Mouse (Mus musculus): ENCODE results near the gene 4930519P11Rik.

4930519P11Rik gene

DNA sequence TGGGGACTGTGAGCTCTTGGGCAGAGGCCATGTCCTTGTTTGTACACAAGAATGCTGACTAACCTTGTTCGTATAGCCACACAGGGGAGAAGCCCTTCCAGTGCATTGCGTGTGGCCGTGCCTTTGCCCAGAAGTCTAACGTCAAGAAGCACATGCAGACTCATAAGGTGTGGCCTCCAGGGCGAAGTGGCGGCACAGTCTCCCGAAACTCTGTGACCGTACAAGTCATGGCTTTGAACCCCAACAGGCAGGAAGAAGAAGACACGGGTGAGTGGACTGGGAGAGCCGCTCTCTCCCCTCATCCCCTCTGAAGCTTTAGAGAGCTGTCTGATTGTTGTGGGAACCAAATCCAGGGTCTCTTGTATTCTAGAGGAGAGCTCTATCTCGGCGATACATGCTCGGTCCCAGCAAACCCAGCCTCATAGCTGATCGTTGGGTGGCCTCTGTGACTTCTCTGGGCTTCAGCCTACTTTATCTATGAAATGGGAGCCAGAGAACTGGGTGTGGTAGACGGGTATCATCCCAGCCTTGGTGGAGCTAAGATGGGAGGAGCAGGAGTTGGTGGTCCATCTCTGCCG, 19.1 kb upstream of the 4930519P11Rik start:
- DNase-seq (ENCODE audit: low spot score): no peak

DNA sequence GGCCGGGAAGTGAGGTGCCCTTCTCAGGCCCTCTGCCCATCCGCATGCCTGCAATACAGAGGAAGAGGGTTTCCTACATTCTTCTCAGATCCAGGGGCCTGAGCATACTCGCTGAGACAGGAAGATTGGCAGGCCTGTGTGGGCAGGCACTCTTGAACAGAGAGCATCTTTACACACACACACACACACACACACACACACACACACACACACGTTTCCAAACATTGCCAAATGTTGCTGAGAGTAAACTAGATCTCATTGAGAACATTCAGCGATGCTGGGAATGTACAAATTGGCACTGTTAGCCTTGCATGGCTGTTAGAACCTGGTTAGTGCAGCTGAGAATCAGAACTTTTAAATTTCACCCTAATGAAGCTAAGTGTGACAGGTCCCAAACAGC, 17.3 kb upstream of the 4930519P11Rik start:
- DNase-seq (ENCODE audit: low spot score): no peak

DNA sequence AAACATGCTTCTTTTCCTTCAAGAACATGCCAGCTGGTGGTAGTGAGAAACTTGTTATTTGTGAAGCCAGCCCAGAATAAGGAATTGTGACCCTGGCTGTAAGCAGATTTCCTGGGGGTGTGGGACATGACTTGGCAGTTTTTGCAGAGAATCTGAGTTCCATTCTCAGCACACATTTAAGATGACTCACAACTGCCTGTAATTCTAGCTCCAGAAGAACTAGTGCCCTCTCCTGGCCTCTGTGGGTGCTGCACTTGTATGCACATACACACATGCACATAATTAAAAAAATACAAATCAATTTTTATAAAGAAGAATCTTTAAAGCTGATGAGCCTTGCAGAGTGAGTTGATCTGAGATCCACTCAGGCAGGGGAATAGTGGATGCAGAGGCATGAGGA, 10.9 kb upstream of the 4930519P11Rik start:
- no peak for DNase-seq (ENCODE audit: low spot score)

DNA sequence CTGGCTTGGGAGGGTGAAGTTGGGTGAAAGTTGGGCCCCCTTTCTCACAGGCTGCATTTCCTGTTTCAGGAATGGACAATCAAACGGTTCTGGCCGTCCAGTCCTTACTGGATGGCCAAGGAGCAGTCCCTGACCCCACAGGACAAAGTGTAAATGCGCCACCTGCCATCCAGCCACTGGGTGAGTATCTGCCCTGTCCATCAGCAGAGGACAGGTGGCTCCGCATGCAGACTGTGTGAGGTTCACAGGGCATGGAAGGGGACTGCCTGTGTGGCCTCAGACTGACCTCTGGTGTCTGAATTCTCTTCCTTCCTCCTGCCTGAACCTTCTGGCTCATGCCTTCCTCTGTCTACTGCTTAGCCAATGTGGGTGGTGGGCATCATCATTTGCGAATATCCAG, 8.4 kb upstream of the 4930519P11Rik start:
- DNase-seq (ENCODE audit: low spot score): no peak

DNA sequence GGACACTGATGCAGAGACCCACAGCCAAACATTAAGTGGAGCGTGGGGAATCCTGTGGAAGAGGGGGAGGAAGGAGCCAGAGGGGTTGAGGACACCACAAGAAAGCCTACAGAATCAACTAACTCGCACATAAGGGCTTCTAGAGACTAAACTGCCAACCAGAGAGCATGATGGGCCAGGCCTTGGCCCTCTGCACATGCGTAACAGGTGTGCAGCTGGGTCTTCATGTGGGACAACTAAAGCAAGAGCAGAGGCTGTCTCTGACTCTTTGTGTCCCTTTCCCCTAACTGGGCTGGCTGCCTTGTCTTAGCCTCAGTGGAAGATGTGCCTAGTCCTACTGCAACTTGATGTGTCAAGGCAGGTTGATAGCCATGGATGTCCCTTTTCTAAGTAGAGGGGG, 3.8 kb upstream of the 4930519P11Rik start:
- no peak for DNase-seq (ENCODE audit: low spot score)

DNA sequence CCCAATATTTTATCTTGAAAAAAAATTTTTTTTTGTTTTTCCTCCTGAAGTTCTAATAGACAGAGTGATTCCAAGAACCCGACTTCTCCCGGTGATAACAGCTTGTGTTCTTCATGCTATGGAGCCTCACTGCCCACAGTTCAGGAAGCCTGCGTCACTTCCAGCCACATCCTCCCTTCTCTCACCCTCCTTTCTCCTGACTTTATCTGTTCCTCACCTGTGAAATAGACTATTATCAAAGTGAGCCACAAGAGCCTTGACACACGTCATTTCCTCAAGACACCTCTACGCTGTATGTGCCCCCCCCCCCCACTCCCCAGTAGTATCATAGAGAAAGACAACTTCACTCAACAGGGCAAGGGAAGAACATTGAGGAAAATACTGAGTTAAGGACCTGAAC, 2.4 kb upstream of the 4930519P11Rik start:
- no peak for DNase-seq (ENCODE audit: low spot score)

DNA sequence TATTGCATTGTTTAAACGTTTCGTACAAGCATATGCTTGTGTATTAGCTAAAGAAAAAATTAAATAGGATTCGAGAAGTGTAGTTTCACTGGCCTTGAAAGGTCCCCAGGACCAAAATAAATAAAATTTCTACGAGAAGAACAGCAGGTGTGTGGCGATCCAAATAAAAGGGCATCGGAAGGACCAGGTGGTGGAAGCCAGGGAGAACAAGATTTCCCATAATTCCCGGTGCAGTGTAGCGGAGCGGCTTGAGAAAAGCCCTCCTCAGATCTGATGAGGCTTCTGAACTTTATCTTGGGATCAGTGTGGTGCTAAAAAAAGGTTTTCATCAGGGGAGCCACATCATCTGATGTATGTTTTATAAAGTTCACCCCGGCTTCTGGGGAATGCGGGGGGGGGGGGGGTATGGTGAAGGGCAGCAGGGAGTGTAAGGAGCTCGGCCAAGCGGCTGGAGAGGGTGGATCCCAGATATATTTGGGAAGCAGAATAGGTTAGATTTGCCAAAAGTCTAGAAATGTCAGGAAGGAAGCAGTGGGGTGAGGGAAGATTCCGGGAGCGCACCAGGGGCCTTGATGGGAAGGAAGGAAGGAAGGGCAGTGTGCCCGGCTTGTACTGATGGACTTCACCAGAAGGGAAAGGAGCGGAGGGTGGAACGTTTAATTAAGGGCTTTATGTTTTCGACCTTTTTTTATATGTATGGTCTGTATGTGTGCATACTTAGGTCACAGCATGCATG, 1.8 kb upstream of the 4930519P11Rik start:
- no peak for DNase-seq (ENCODE audit: low spot score)

DNA sequence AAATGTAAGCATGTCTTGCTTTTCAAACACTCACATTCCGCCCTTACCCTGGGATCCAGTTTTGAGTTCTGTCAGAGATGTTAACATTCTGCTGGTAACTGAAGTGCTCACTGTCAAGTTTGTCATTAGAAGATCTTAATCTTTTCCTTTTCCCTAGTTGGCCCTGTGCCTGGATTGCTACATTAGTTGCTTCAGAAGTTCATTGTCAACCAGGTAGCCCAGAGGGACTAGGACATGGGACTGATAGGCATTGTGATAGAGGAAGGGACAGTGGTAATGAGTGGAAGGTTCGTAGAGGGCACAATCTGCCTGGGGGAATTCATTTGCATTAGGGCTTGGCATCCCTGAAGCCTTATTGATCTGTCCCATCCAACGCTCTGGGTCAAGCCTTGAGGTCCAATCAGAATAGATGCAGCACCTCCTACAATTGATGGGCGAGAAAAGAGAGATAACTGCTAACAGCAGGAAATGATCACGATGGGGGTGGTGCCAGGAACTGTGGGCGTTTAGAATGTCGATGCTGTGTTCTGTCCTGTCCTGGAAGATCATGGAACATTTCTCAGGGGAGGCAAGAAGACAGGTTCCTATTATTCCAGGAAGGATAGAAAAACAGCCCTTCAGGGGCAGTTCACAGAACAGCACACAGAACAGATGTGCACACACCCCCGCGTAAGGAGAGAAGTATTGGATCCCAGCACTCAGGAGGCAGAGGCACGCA, 4.0 kb downstream of the 4930519P11Rik start:
- no peak for DNase-seq (ENCODE audit: low spot score)

DNA sequence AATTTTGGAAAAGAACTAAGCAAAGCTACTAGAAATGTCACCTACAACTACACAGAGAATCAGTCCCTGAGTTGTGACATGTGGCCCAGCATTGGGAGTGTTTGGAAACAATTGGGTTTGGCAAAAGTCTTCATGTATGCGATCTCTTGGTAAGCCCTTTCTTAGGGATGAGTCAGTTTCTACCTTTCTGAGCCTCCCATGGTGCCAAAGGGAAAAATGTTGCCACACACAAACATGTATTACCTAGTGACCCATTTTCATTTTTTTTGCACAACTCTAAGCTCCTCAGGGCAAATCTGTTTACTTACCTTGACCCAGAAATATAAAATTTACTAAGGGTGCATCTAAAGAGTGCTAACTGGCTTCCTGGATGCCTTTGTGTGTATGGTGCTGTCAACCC, 6.3 kb downstream of the 4930519P11Rik start:
- DNase-seq (ENCODE audit: low spot score): no peak

DNA sequence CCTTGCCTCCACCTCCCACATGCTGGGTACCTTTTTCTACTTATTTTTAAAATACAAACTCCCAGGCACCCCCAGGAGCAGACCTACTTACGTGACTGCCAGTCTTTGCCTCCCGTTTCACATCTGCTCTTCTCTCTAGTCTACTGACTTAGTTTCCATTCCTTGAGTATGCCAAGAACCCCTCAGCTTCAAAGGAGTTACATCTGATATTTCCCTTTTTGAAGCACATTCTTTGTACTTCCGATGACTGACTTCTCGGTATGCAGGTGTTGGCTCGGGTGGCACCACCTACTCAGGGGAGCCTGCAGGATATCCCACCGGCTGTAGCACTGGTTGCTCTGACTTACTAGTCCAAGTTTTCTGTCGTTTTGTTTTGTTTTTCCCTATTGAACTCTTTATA, 9.1 kb downstream of the 4930519P11Rik start:
- DNase-seq (ENCODE audit: low spot score): no peak

DNA sequence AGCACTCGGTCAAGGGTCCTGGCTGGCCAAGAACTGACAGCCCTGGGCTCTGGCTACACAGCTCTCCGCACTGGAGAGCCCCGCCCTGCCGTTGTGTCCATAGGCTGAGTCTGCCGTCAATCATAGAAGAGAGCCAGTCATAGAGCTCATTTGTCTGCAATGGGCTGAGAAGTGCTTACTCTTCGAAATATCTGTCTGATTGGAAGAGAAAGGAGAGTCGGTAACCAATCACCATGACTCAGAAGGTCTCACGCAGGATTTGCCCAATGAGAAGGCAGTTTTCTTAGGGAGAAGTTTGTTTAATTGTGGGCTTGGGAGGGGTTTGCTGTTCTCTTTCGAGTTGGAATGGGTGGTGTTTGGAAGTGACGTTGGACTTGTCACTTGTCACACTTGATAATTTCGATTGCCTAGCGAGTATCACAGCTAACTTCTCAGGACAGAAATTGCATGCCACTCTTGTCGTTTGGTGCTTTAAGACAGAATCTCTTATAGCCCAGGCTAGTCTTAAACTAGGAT, 9.5 kb downstream of the 4930519P11Rik start, which contains the start of gene Pxmp4:
Gene Pxmp4 (minus strand): TSS at position 71 of the 516 bp plus-strand sequence.
- peak; percentile 99 for DNase-seq (ENCODE audit: low spot score)

DNA sequence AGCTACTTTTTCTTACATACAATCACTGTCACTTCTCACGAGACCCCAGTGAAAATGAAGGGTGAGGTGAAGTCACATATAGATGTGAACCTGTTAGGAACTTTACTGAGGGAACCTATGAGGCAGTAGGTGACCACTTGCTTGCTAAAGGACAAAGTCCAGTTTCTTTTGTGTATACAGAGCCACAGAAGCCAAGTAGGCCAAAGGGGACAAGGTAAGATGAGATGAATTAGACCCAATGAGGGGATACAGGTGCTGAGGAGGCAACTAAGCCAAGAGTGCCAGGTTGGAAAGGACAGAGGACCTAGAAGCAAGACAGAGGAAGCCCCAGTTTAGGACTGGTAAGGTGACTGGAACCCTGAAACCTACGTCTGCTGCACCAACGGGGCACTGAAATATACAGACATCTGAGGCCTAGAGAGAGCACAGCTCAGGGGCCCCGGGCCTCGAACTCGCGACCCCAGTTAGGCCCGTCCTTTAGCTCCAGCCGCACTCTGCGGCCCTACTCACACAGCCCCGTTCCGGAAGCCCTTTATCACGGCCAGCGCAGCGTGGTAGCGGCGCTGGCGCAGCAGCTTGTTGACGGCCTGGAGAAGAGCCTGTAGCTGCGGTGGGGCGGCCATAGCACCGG, 10.1 kb downstream of the 4930519P11Rik start:
- no peak for DNase-seq (ENCODE audit: low spot score)

DNA sequence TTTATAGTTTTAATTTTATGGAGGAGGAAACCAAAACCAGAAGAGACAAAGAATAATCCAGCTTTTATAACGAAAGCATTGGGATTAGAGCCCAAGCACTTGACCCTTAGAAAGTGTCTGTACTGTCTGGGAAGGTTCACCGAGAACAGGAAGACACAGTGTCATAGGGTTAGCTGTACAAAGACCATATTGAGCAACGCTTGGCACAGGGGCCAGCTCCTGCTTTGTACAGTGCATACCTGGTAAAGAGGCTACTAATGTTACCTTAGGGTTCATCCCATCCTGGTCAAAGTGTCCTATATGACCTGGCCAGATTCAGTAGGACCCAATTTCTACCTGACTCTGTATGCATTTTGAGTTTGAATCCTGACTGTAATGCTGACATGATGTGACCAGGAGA, 11.9 kb downstream of the 4930519P11Rik start:
- no peak for DNase-seq (ENCODE audit: low spot score)

DNA sequence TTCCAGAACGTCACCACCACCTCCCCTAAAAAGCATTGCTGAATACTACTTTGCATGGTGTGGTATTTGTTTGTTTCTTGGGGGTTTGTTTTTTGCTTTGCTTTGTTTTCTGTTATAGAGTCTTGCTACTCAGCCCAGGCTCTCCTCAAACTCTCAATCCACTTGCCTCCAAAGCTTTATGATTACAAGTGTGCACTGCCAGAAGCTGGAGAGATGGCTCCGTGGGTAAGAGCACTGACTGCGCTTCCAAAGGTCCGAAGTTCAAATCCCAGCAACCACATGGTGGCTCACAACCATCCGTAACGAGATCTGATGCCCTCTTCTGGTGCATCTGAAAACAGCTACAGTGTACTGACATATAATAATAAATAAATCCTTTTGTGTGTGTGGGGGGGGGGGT, 12.7 kb downstream of the 4930519P11Rik start:
- no peak for DNase-seq (ENCODE audit: low spot score)

DNA sequence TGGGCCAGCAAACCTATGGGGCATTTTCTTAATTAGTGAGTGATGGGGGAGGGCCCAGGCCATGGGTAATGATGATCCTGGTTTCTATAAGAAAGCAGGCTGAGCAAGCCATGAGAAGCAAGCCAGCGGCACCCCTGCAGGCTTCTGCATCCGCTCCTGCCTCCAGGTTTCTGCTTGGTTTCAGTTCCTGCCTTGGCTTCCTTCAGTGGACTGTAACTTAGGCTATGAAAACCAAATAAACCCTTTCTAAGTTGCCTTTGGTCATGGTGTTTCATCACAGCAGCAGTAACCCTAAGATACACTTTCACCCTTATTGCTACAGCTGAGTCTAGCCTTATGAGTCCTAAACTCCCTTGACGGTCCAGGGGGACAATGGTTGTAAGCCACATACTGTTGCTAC, 15.8 kb downstream of the 4930519P11Rik start:
- DNase-seq (ENCODE audit: low spot score): no peak

DNA sequence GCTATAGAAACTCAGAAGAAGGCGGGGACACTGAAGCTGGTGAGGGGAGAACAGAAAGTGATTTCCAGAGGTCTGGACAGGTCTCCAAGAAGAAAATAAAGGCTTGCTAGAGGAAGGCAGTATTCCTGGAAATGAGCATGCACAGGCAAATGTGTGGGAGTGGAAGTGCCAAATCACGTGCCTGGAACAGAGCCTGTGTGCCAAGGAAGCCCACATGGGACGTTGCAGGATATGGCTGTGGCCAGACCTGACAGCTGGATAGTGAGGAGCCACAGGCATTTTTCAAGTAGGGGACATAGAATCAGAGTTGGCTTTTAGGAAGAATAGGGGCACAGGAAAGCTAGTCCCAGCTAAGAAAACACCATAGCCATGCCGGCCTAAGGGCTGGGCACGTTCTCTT, 17.5 kb downstream of the 4930519P11Rik start:
- no peak for DNase-seq (ENCODE audit: low spot score)

DNA sequence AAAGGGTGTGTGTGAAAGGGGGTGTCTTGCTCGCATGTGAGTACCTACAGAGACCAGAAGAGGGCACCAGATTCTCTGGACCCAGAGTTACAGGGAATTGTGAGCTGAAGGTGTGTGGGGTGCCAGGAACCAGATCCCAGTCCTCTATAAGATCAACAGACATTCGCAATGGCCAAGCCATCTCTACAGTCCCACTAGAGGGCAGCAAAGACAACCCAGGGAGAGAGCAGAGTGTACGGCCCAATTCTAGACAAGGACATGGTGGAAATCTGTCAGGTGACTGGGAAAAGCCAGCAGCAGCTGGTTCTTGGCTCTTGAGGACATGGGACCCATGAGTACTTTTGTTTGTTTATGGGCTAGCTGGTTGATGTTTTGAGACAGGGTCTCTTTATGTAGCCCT, 20.2 kb downstream of the 4930519P11Rik start:
- DNase-seq (ENCODE audit: low spot score): no peak

DNA sequence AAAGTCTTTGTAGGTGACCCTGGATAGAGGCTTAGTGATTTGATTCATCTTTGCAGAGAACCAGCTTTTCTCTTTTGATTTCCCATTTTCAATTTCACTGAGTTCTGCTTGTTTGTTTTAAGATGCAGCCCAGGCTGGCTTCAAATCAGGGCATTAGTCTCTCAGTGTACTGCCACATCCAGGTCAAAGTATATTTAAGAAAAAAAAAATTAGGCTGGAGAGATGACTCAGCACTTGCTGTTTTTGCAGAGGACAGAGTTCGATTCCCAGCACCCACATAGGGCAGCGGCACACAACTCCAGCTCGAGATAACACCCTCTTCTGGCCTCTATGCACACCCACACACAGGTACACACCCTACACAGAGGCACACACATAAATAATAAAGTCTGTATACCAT, 22.0 kb downstream of the 4930519P11Rik start:
- DNase-seq (ENCODE audit: low spot score): no peak

DNA sequence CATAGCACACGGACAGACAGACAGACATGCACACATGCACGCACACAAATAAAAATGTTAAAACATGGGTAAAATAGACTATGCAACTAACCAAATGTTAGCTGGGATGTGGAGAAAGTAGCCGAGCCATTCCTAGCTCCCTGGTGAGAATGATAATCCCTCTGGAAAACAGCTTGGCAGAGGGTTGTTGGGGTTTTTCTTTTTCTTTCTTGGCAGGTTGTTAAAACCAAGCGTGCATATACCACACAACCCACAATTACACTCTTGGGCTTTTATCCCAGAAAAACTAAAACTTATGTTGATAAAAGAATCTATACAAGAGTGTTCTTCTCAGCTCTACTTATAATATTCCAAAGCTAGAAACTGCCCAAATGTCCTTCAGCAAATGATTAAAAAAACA, 24.2 kb downstream of the 4930519P11Rik start:
- no peak for DNase-seq (ENCODE audit: low spot score)

DNA sequence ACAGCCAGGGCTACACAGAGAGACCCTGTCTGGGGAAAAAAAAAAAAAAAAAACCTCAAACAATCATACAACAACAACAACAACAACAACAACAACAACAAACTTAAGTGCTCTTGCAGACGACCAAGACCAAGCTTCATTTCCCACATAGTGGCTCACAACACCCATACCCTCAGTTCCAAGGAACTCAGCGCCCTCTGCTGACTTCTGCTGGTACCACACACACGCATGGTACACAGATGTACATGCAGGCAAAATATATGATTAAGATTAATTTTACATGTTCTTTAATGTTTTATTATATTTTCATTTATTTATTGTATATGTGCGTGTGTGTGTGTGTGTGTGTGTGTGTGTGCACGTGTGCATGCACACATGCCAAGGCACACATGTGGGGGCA, 26.8 kb downstream of the 4930519P11Rik start:
- DNase-seq (ENCODE audit: low spot score): no peak

DNA sequence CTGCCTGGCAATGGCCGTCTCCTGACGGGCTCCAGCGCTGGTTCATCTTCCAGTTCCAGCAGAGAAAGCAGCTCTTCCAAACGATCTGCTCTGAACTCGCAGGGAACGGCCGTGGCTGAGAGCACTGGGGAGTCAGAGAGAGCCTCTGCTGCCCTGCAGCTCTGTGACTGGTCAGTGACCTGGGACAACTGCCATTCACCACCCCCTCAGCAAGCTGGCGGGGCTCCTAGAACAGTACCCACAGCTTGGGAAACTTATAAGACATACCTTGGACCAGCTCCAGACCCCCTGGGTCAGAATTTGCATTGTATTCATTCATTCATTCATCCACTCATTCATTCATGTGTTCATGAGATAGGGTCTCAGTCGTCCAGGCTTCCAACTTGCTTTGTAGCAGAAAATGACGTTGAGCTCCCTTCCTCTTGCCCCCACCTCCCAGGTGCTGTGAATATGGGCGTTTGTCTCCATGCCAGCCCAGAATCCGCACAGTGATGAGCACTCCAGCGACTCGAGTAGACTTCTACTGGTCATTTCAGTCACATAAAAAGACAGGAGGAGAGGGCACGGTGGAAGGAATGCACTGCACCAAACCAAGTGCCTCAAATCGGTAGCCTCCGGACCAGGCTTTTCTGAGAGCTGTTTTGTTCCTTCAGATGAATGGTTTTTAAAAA, 28.2 kb downstream of the 4930519P11Rik start:
- no peak for DNase-seq (ENCODE audit: low spot score)
